Mouse (Mus musculus): ENCODE data around the gene Olfr571. TPM values are rescaled to one million over a fixed set of nuclear protein-coding genes. Genes with fewer than 3 reads are reported as not detected.

Olfr571 gene
- total RNA-seq (2021), result not detected
- long read RNA-seq, experiment 1, result 0 reads
- long read RNA-seq, experiment 2, result 0 reads

DNA sequence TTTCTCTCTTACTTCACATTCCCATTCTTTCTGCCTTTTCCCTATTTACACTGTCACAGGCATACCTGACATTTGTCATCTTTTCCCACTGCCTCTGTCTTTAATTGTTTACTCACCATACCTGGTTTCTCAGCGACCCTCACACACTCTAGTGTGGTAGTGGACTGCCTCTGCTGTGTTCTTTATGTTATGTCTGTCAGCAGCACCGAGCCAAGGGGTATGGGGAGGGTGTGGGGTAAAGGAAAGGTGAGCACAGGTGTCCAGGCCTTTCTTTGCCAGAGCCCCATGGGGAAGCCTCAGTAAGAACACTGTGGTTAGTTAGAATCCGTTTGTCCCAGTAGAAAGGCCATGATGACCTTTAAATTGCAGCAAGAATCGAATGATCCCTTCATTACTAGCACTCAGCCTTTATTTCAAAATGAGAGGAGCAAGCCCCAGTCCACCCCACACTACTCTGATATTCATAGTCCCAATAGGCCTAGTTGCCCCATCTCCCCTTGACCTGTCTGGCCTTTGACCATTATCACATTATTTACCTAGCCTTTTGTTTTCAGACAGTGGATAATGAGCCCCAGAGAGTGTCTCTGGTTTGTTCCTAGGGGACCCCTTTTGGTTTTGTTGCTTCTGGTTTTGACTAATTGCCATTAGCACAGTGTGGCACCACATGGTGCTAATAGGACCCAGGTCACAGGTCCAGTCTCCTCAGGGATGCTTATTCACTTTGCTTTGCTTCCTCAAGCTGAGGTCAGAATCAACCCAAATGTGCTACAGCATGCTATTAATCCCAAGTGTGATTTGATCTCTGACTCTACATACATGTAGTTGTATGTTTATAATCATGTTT, at the start of gene Olfr571:
Gene Olfr571, minus strand, starts transcription at position 505 of the 844 bp plus-strand sequence.
- no peak for DNase-seq
- no peak for TF ChIP-seq CTCF (IDR thresholded peaks at IDR 0.05)
- intact Hi-C loops (cut with DNase I), result loop anchor here (5.0 kb wide), 2 partner anchors 250 to 405 kb away; no protein-coding TSS in a partner anchor

DNA sequence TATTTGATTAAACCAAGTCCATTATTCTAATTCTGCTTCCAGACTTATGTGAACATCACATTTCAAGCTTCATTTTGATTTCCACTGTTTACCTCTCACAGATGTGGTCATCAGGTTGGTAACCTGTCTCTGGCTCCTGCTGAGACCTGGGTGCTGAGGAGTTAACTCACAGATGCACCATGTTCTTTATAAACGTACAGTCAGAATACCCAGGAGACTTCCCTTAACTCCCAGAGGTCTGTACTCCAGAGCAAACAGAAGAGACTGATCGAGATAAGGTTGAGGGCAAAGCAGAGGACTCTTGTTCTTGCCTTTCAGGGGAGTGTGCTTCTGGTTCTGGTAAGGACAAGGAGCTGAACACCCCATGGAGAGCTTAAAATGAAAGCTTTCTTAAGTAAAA, 45.0 kb upstream of the Olfr571 start, which contains the start of gene Olfr576:
Gene Olfr576, plus strand, starts transcription at position 301 of the 400 bp plus-strand sequence.
- intact Hi-C loops (cut with DNase I), result no loop called here
- no peak within 1 kb of the TSS for H3K27ac ChIP-seq
- no peak within 1 kb of the TSS for H3K4me3 ChIP-seq
- no peak for TF ChIP-seq CTCF (IDR thresholded peaks at IDR 0.05)
- no peak for DNase-seq

More for the DNA sequence above, at the start of gene Olfr571:
- Histone ChIP-seq H3K27ac (no peak within 1 kb of the TSS), H3K4me3 (no peak within 1 kb of the TSS)

DNA sequence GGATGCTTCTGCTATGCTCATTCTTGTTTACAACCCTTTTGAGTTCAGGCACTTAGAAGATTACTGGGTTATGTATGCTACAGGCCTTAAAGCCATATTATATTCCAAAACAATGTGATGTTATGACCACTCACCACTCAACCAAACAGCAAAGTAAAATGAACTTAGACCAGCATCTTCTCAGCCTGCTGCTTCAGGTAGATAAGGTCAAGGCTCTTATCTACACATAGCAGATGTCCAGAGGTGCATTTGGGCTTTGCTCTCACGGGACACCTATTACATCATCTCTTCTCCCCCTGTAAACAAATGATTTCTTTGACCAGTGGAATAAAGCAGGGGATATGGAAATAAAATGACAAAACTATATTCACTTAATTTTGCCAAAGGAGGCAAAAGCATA, 41.3 kb upstream of the Olfr571 start, which contains the start of gene Olfr575:
Gene Olfr575, minus strand, starts transcription at position 183 of the 400 bp plus-strand sequence.
- intact Hi-C loops (cut with DNase I), result no loop called here
- Histone ChIP-seq H3K27ac (no peak within 1 kb of the TSS), H3K4me3 (no peak within 1 kb of the TSS)
- DNase-seq, result no peak
- no peak for TF ChIP-seq CTCF (IDR thresholded peaks at IDR 0.05)

DNA sequence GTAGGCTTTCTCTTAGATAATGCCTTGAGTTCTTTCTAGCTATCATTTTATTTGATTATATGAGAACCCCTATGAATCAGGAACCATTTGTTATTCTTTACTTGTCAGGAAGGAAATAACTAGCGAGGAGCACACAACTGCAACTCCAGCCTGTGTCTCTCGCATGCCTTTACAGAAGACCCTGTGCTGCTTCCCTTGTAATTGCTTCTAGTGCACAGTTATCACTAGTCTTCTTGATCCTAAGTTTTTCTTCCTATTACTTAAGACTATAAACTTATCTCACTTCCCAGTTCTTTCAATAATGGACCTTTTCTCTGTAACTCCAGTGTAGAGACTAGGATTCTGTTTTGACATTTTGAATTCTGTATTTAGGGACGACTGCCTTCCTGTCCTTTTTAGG, 40.8 kb upstream of the Olfr571 start:
- H3K27ac ChIP-seq, result no peak overlapping the region

DNA sequence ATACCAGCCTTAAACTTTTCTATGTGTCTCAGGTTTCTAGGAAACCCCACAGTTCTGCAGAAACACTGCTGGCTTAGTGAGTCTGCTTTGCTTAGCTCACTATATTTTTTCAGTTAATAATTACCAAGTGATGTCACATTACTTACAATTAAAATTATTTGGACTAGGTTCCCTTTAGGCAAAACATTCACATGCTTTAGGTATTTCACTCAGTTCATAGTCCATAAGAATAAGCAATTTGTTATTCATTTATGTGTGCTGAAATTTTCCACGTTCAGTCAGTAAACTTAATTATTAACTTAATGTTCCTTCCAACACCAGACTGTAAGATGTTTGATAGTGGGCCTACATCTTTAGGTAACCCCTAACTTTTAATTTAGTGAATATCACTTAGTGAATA, 33.4 kb upstream of the Olfr571 start:
- no peak for TF ChIP-seq CTCF (IDR thresholded peaks at IDR 0.05)
- no peak for DNase-seq
- no peak overlapping the region for H3K27ac ChIP-seq
- no peak overlapping the region for H3K4me3 ChIP-seq
- intact Hi-C loops (cut with DNase I), result no loop called here

More for the DNA sequence above, 40.8 kb upstream of the Olfr571 start:
- no peak overlapping the region for H3K4me3 ChIP-seq
- no peak for TF ChIP-seq CTCF (IDR thresholded peaks at IDR 0.05)
- intact Hi-C loops (cut with DNase I), result no loop called here
- no peak for DNase-seq

DNA sequence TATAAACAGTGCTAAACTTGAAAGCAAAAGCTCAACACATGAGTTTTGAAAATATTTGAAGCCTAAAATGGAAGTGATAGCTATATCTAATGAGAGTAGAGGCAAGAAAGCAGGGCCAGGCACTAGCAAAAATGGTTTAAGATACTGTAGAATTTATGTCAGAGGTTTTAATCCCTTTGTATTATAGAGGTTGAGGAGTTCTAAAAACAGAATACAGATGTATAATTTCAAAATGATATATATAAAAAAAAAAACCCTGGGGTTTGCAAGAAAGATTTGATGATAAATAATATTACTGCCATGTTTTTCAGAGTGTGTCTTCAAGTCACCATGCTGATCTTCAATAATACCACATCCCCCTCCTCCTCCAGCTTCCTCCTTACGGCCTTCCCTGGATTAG, 30.8 kb upstream of the Olfr571 start, which contains the start of gene Olfr574:
Gene Olfr574, plus strand, starts transcription at position 301 of the 400 bp plus-strand sequence.
- H3K27ac ChIP-seq, result no peak within 1 kb of the TSS
- H3K4me3 ChIP-seq, result no peak within 1 kb of the TSS
- no peak for TF ChIP-seq CTCF (IDR thresholded peaks at IDR 0.05)
- intact Hi-C loops (cut with DNase I), result no loop called here
- no peak for DNase-seq

DNA sequence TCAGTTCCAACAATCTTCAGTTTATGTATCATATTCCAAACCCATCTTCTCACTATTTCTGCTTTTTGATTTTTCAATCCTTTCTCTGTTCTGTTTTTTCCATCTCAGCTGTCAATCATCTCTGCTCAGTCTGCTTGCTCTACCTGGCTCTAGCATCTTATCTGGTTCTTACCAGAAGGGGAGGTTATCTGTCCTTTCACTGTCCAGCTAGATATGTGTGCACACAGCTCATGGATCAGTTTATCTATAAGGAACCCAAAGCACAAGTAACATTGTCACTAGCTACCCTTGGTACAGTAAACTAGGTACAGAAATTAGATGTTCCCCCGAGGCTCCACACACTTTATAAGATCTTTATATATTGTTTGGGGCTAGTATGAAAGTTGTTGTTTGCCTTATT, 26.1 kb upstream of the Olfr571 start:
- no peak overlapping the region for H3K4me3 ChIP-seq
- no peak for TF ChIP-seq CTCF (IDR thresholded peaks at IDR 0.05)
- intact Hi-C loops (cut with DNase I), result no loop called here
- H3K27ac ChIP-seq, result no peak overlapping the region
- DNase-seq, result no peak

DNA sequence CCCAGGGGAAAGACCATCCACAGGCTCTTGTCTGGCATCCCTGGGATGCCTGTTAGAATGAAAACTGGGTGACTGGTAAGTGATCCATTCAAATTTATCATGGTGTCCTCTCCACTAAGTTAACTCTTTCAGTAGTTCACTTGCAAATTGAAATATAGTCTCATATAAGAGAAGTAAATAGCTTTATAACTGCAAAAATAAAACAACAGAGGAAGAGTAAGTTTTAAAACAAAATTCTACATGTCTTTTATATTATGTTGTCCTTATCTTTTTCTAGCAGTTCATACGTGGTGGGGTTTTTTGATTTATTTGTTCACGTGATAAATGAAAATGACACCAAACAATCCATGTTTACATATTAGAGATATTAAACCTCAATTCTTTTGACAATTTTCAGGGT, 25.1 kb upstream of the Olfr571 start, which contains the start of gene Olfr573-ps1:
Gene Olfr573-ps1, minus strand, starts transcription at position 101 of the 400 bp plus-strand sequence.
- Histone ChIP-seq H3K4me3 (no peak within 1 kb of the TSS), H3K27ac (no peak within 1 kb of the TSS)
- no peak for TF ChIP-seq CTCF (IDR thresholded peaks at IDR 0.05)
- no peak for DNase-seq
- intact Hi-C loops (cut with DNase I), result no loop called here

DNA sequence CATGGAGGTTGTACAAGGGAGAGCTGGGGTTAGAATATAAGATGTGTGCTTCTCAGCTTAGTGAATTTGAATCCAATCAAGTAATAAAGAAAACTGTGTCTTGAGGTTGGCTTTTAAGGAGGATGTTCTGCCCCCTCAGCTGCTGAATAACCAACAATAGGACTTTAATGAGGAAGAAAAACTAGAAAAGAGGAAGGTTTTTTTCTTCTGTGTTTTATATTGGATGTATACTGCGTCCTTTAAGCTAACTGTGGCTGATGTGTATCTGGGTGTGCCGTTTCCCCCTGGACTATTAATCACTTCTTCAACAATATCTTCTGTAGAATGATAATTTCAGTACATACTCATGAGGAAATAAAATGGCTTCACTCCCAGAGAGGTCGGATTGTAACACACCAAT, 9.8 kb upstream of the Olfr571 start:
- Histone ChIP-seq H3K4me3 (no peak overlapping the region), H3K27ac (no peak overlapping the region)
- TF ChIP-seq CTCF (IDR thresholded peaks at IDR 0.05), result no peak
- intact Hi-C loops (cut with DNase I), result no loop called here
- DNase-seq, result no peak

DNA sequence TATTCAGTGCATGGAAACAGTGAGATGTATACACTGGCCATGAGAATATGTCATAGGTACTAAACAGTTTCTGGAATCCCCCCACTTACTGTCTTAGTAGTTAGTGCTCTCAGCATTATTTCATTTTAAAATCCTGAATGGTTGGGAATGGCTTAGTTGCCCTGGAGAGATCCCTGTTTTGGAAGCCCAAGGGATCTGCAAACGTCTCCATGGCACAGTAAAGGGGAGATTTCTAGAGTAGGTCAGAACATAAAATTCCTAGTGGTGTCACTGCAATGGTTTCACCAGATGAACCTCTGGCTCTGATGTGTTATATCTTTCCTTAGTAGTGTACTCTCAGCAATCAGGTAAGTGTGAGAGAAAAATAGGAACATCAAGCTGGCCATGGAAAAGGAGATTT, 6.8 kb upstream of the Olfr571 start, which contains the start of gene Olfr572:
Gene Olfr572, plus strand, starts transcription at position 301 of the 400 bp plus-strand sequence.
- H3K4me3 ChIP-seq, result no peak within 1 kb of the TSS
- no peak within 1 kb of the TSS for H3K27ac ChIP-seq
- no peak for TF ChIP-seq CTCF (IDR thresholded peaks at IDR 0.05)
- DNase-seq, result no peak
- intact Hi-C loops (cut with DNase I), result no loop called here

DNA sequence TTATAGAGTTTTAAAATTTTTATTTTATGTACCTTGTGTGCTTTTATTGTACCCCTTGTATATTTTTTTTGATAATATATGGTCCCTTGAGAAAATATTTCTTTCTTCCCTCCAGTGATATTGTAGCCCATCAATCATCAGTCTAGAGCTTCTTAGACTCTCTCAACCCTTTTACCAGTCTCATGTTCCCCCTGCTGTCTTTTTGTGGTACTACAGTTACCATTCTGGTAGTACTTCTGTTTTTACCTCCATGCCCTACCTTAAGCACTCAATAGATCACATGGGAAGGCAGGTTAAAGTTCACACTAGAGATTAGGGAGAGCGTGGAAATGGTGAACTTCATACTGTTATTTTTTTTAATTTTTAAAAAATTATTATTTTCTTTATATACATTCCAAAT, 2.3 kb upstream of the Olfr571 start:
- Histone ChIP-seq H3K4me3 (no peak overlapping the region), H3K27ac (no peak overlapping the region)
- no peak for DNase-seq
- TF ChIP-seq CTCF (IDR thresholded peaks at IDR 0.05), result peak; percentile 47
- intact Hi-C loops (cut with DNase I), result loop anchor here (5.0 kb wide), 2 partner anchors 252 to 407 kb away; no protein-coding TSS in a partner anchor

DNA sequence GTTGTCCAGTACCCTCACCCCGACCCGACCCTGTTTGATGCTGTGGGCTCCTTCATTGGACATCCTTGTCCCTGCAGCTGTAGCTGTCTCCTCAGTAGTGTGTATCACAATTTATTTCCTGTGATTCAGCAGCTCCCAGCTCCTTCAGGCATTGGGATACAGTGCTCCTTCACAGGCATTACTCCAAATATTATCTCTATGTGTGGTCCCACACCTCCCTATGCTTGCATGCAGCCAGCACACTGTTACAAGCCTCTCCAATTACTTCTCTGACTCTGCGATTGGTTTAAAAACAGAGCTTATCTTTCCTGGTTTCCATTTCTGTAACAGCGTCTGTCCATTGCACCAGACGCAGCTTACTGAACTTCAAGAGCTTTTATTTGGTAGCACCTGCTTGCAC, 931 bp downstream of the Olfr571 start:
- no peak for DNase-seq
- Histone ChIP-seq H3K27ac (no peak overlapping the region), H3K4me3 (no peak overlapping the region)
- intact Hi-C loops (cut with DNase I), result loop anchor here (5.0 kb wide), 2 partner anchors 249 to 404 kb away; no protein-coding TSS in a partner anchor
- no peak for TF ChIP-seq CTCF (IDR thresholded peaks at IDR 0.05)

DNA sequence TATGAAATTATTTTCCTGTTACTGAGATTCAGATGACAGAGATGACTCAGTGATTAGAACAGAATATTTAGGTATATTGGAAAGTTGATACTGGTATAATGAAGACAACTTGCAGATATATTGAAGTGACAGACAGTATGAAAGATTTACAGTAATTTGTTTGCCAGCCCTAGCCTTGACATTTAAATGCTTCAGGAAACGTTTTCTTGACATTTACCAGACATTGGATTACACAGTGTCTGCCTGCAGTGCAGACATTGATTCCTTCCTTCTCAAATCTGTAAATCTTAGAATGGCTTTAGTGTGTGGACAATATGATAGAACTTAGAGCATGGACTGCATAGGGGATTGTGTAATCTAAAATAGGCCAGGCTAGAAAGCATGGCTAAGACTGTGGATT, 2.1 kb downstream of the Olfr571 start:
- Histone ChIP-seq H3K27ac (no peak overlapping the region), H3K4me3 (no peak overlapping the region)
- TF ChIP-seq CTCF (IDR thresholded peaks at IDR 0.05), result no peak
- no peak for DNase-seq
- intact Hi-C loops (cut with DNase I), result loop anchor here (5.0 kb wide), 2 partner anchors 248 to 403 kb away; no protein-coding TSS in a partner anchor

All from gastrocnemius, adult 2 months (tissue).